Mouse (Mus musculus): ENCODE results near the gene 6330403K07Rik.

The 6330403K07Rik gene

GRCm38 (mm10) chr11:71033163-71033761, at the start of gene 6330403K07Rik:
Gene 6330403K07Rik, minus strand, starts transcription at chr11:71033513.
- 0 out of 2 replicates have a peak, but pooled peaks have one; percentile 40 for ATAC-seq (ENCODE audit: insufficient number of reproducible peaks, low FRiP score, low TSS enrichment)

GRCm38 (mm10) chr11:71076342-71076741, 43.0 kb upstream of the 6330403K07Rik start:
- ATAC-seq (ENCODE audit: insufficient number of reproducible peaks, low FRiP score, low TSS enrichment): no peak

DNA sequence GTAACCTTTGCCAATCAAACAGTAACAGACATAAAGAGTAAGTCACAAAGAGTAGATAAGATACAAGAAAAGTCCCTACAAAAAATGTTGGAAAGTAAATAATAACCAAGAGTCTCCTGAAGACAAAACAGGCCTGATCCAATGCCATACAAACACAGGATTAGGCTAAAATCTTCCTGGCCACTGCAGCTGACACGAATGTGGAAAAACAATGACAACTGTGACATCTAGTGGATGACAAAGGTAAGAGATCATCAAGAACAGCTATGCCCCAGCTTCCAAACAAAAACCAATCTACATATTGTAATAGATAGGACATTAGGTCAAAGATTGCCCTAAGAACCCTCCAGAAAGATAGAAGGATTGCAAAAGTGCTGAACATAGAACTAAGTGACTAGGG, 19.2 kb upstream of the 6330403K07Rik start:
- no peak for ATAC-seq (ENCODE audit: insufficient number of reproducible peaks, low FRiP score, low TSS enrichment)

DNA sequence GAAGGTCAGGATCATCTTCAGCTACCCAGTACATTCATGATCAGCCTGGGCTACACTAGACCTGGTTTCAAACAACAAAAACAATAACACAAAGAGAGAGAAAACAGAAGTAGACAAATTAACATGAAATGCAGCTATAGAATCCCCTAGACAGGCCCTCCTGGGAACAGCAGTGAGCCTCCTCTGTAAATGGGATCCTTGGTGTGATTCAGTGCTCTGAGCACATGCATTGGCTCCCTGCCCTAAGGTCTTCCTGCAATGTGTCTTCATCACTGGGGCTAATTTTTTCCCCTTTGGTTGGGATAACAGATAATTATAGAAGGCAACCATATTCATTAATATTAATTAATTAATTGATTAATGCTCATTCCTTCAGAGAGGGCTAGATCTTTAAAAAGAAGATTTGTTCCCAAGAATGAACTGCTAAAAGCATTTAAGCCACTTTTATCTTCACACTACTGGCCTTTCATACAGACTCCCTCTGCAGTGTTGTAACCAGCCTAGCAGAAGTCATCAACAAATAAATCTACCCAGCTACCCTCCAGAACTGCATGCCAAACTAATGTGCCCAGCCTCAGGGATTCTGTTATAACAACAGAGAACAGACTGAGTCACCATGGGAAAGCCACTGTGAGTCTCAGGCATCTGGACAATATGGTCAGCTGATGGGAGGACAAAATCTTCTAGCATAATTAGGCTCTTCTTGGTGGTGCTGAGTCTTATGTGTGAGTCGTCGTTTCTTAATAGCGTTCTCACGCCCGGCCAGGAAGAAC, 6.4 kb upstream of the 6330403K07Rik start:
- no peak for ATAC-seq (ENCODE audit: insufficient number of reproducible peaks, low FRiP score, low TSS enrichment)

GRCm38 (mm10) chr11:71032491-71033162, 686 bp downstream of the 6330403K07Rik start:
- no peak for ATAC-seq (ENCODE audit: insufficient number of reproducible peaks, low FRiP score, low TSS enrichment)

DNA sequence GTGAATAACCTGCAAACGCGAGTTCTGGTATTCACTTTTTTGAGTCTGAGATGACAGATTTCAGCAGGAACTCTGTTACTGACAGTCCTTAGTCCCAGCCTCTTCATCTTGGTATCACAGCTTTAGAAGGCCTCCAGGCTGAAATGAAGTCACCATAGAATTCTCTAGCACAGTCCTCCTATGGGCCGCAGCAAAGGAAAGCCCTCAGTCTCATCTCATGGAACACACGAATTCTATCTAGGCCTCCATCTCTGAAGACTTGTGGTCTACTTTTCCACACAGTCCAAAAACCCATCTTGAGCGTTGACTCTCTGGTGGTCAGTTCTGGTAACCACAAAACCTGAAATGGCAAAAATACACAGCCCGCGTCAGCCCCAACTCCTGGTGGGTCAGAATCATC, 1.2 kb downstream of the 6330403K07Rik start:
- no peak for ATAC-seq (ENCODE audit: insufficient number of reproducible peaks, low FRiP score, low TSS enrichment)

DNA sequence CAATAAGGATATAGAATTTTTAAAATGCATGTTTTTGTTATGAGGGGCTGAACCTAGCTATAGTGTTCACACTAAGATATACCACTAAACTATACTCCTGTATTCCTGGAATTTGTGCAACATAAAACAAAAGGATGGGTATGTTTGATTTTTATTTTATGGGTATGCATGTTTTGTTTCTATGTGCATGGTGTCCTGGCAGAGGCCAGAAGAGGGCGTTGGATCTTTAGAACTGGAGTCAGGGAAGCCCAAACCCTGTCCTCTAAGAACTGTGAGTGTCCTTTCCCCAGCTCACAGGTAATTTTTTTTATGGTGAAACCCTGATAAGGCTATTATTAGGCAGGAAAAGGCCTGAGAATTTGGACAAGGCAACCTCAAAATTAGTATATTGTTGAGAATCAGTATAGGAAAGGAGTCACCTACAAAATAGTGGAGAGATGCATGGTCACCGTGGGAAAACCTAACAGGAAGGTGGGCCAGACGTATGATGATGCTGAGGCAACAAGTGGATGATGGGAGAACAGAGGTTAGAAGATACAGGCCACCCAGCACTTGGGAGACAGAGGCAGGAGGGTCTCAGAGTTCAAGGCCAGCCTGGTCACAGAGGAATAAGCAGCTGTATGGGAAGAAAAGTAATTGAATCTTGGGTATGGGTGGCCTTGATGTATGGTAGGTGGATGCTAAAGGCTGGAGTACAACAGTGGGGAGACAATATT, 3.8 kb downstream of the 6330403K07Rik start:
- ATAC-seq (ENCODE audit: insufficient number of reproducible peaks, low FRiP score, low TSS enrichment): no peak

DNA sequence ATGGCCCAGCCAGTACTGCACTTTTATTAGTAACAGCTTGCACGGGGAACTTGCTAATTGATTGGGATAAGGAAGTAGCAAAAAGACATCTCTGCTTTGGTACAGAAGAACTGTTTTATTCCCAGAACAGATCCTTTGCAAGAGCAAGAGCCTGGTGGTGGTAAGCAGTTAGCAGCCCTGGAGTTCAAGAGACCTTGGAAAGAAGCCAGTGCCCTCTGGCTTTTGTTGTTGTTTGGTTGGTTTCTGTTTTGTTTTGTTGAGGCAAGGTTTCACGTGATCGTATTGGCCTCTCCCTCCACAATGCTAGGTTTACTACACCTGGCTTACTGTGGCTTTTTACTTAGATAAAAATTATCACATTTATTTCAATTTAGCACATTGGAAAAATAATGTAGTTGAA, 5.0 kb downstream of the 6330403K07Rik start:
- ATAC-seq (ENCODE audit: insufficient number of reproducible peaks, low FRiP score, low TSS enrichment): no peak

GRCm38 (mm10) chr11:71019201-71020068, 13.9 kb downstream of the 6330403K07Rik start, which contains the start of the genes Mis12 and Derl2:
Gene Mis12, plus strand, starts transcription at chr11:71019611.
Gene Derl2, minus strand, starts transcription at chr11:71019841.
- peak; percentile 100 for ATAC-seq (ENCODE audit: insufficient number of reproducible peaks, low FRiP score, low TSS enrichment)

GRCm38 (mm10) chr11:71018416-71019200, 14.7 kb downstream of the 6330403K07Rik start:
- ATAC-seq (ENCODE audit: insufficient number of reproducible peaks, low FRiP score, low TSS enrichment): no peak

- ATAC-seq (ENCODE audit: insufficient number of reproducible peaks, low FRiP score, low TSS enrichment): no peak
Measured at GRCm38 (mm10) chr11:71017051-71017450, 16.3 kb downstream of the 6330403K07Rik start.

- no peak for ATAC-seq (ENCODE audit: insufficient number of reproducible peaks, low FRiP score, low TSS enrichment)
Measured at GRCm38 (mm10) chr11:71012743-71013142, 20.6 kb downstream of the 6330403K07Rik start.

- no peak for ATAC-seq (ENCODE audit: insufficient number of reproducible peaks, low FRiP score, low TSS enrichment)
Measured at GRCm38 (mm10) chr11:71008321-71008720, 25.0 kb downstream of the 6330403K07Rik start.

DNA sequence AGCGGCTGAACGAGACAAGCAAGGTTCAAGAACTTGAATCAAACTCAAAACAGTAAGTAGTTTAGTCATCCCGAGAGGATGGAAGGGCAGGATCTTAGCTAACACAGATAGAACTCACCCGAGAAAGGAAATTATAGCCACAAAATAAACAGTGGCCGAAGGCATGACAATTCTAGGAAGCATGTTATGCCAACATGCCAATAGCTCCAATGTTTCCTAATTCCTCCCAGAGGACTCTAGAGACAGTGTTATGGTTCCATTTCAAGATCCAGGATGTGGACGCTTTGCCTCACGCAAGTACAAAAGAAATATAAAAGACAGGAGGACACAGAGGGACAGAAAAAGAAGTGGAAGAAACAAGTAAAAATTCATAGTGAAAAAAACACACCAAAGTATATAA, 25.5 kb downstream of the 6330403K07Rik start:
- ATAC-seq (ENCODE audit: insufficient number of reproducible peaks, low FRiP score, low TSS enrichment): no peak

- no peak for ATAC-seq (ENCODE audit: insufficient number of reproducible peaks, low FRiP score, low TSS enrichment)
Measured at GRCm38 (mm10) chr11:71007026-71007425, 26.3 kb downstream of the 6330403K07Rik start.

GRCm38 (mm10) chr11:71005046-71005445, 28.3 kb downstream of the 6330403K07Rik start:
- no peak for ATAC-seq (ENCODE audit: insufficient number of reproducible peaks, low FRiP score, low TSS enrichment)

DNA sequence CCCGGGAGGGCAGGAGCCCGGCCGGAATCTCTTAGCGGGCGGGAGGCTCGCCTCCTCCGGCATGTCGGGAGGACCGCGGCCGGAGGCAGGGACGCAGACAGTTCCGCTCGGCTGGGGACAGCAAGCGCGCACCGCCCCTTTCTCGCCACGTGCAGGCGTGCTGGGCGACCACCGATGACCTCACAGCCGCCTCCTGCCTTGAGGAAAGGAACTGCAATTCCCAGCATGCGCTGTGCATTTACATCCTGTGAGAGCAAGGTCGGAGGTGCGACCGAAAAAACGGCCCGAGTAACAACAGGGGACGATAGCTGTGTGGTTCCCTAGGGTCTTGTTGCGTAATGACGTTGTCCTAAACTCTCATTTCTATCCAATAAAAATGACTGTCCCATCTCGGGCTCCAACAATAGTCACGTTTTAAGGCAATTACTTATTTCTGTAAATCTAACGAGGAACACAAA, 29.0 kb downstream of the 6330403K07Rik start, which contains the start of gene Dhx33:
Dhx33 (minus strand) TSS at position 122 of the 458 bp plus-strand sequence.
- peak; percentile 95 for ATAC-seq (ENCODE audit: insufficient number of reproducible peaks, low FRiP score, low TSS enrichment)

- ATAC-seq (ENCODE audit: insufficient number of reproducible peaks, low FRiP score, low TSS enrichment): peak; percentile 59; the same call in 1 of the 2 replicates
Measured at GRCm38 (mm10) chr11:71003611-71004315, 29.6 kb downstream of the 6330403K07Rik start.
